Mouse (Mus musculus) kidney, embryonic 16.5 days (tissue): Measurements from ENCODE around the gene Plagl1. TPM values are rescaled to one million over a fixed set of nuclear protein-coding genes. Genes with fewer than 3 reads are reported as not detected.

Experiments
- ATAC-seq: fragments of 200-750 bp; cut with Nextera tagmentation; 2 replicates; pipeline ENCODE4 v1.8.0; 2017; ENCODE audit warnings: moderate TSS enrichment; ENCODE audit not compliant: low FRiP score, low TSS enrichment
- H3K27ac ChIP-seq: fragments of 300-500 bp; sonication (generic); 2 replicates; pipeline ENCODE4 v1.5.1; 2014; ENCODE audit warnings: low read length
- H3K27me3 ChIP-seq: fragments of 300-500 bp; sonication (generic); 2 replicates; pipeline ENCODE4 v1.6.1; 2014; ENCODE audit warnings: low read length, control low read depth, mixed read lengths; ENCODE audit not compliant: insufficient read depth
- H3K36me3 ChIP-seq: fragments of 300-500 bp; sonication (generic); 2 replicates; pipeline ENCODE4 v1.6.1; 2014; ENCODE audit warnings: low read length, control low read depth, mixed read lengths; ENCODE audit not compliant: insufficient read depth
- H3K4me1 ChIP-seq: fragments of 300-500 bp; sonication (generic); 2 replicates; pipeline ENCODE4 v1.6.1; 2014; ENCODE audit warnings: low read length, control low read depth, mixed read lengths; ENCODE audit not compliant: insufficient read depth
- H3K4me2 ChIP-seq: fragments of 300-500 bp; sonication (generic); replicated peaks from 2 replicates; pipeline ENCODE4 v1.6.1; 2014; ENCODE audit warnings: low read depth, low read length
- H3K4me3 ChIP-seq: fragments of 300-500 bp; sonication (generic); 2 replicates; pipeline ENCODE4 v1.5.1; 2014; ENCODE audit warnings: mild to moderate bottlenecking, low read length
- H3K9ac ChIP-seq: fragments of 300-500 bp; sonication (generic); replicated peaks from 2 replicates; pipeline ENCODE4 v1.6.1; 2014; ENCODE audit warnings: low read length
- H3K9me3 ChIP-seq: fragments of 300-500 bp; sonication (generic); 2 replicates; pipeline ENCODE4 v1.6.1; 2016; ENCODE audit warnings: low read length, control low read depth
- WGBS: fragments of 180-500 bp; shearing (Covaris S2); extraction: QIAGEN DNeasy Blood & Tissue Kit; methylation state at CpG from one replicate; pipeline ENCODE4 v1.1.7; 2014; 5-methylcytosine and 5-hydroxymethylcytosine counted together
- polyA plus RNA-seq: library from polyadenylated mRNA; unstranded; fragments of >200 nt; fragmentation: Nextera tagmentation; extraction: Ambion mirVana; gene quantifications from 2 replicates; pipeline ENCODE4 v1.2.1, GENCODE M21; 2015

Plagl1 gene
- polyA plus RNA-seq, 1 experiment from 2014 or later = 83.8 TPM

GRCm38 (mm10) chr10:13119300-13119699, 59.0 kb downstream of the Plagl1 start:
- H3K9me3 ChIP-seq = no peaks in the 10 kb centered on the region
- no peak overlapping the region for H3K4me3 ChIP-seq
- H3K36me3 ChIP-seq = no peaks in the 10 kb centered on the region
- peaks cover 9% of the 10 kb centered on the region for H3K4me1 ChIP-seq
- no peak overlapping the region for H3K9ac ChIP-seq
- no peak for ATAC-seq
- no peaks in the 10 kb centered on the region for H3K27me3 ChIP-seq
- WGBS = 20% methylated on average over 2 of the region's 2 CpGs
- peak overlapping the region; percentile 17 for H3K27ac ChIP-seq
- no peak overlapping the region for H3K4me2 ChIP-seq

DNA sequence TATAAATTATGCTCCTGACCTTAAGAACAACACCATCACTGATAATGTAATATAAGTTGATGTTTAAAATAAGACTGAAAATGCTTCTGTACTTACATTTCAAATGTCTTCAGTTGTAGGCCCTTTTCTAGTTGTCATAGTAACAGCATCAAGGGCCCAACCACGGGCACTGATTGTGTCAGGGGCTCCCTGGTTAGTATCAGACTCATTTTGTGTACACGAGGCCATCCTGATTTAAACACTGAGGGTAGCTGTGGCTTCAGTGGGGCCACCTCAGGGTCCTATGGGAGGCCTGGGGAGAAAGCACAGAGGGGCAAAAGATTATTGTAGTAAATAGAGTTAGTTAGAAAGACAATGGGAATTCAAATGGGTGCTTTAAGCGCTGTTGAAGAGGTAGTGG, 65.5 kb downstream of the Plagl1 start:
- 79% methylated on average over 3 of the region's 3 CpGs for WGBS

GRCm38 (mm10) chr10:13127335-13127734, 67.0 kb downstream of the Plagl1 start:
- Histone ChIP-seq H3K36me3 (peaks cover 24% of the 10 kb centered on the region), H3K9me3 (no peaks in the 10 kb centered on the region), H3K4me3 (no peak overlapping the region), H3K4me1 (no peaks in the 10 kb centered on the region), H3K4me2 (no peak overlapping the region), H3K9ac (no peak overlapping the region), H3K27ac (no peak overlapping the region), H3K27me3 (no peaks in the 10 kb centered on the region)
- 80% methylated on average over 13 of the region's 13 CpGs for WGBS
- ATAC-seq = no peak

More for the DNA sequence above, 65.5 kb downstream of the Plagl1 start:
- peaks cover 24% of the 10 kb centered on the region for H3K36me3 ChIP-seq
- no peak overlapping the region for H3K4me2 ChIP-seq
- H3K4me1 ChIP-seq = no peaks in the 10 kb centered on the region
- H3K9ac ChIP-seq = no peak overlapping the region
- H3K9me3 ChIP-seq = no peaks in the 10 kb centered on the region
- H3K4me3 ChIP-seq = no peak overlapping the region
- no peak overlapping the region for H3K27ac ChIP-seq
- H3K27me3 ChIP-seq = no peaks in the 10 kb centered on the region
- no peak for ATAC-seq

DNA sequence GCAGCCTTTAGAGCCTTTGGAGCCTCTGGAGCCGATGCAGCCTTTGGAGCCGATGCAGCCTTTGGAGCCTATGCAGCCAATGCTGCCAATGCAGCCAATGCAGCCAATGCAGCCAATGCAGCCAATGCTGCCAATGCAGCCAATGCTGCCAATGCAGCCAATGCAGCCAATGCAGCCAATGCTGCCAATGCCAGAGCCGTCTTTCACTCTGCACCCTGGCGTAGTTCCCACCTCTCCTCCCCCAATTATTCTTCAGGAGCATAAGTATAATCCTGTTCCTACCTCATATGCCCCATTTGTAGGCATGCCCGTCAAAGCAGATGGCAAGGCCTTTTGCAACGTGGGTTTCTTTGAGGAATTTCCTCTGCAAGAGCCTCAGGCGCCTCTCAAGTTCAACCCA, 67.6 kb downstream of the Plagl1 start:
- Histone ChIP-seq H3K36me3 (peaks cover 24% of the 10 kb centered on the region), H3K4me1 (no peaks in the 10 kb centered on the region), H3K9me3 (no peaks in the 10 kb centered on the region), H3K4me2 (no peak overlapping the region), H3K27me3 (no peaks in the 10 kb centered on the region), H3K27ac (no peak overlapping the region), H3K9ac (no peak overlapping the region), H3K4me3 (no peak overlapping the region)
- 93% methylated on average over 7 of the region's 7 CpGs for WGBS
- ATAC-seq = no peak

GRCm38 (mm10) chr10:13133850-13134249, 73.5 kb downstream of the Plagl1 start:
- no peak for ATAC-seq
- WGBS = 89% methylated on average over 4 of the region's 4 CpGs

GRCm38 (mm10) chr10:13135276-13135675, 75.0 kb downstream of the Plagl1 start:
- H3K9me3 ChIP-seq = no peaks in the 10 kb centered on the region
- H3K9ac ChIP-seq = no peak overlapping the region
- ATAC-seq = no peak
- H3K4me1 ChIP-seq = no peaks in the 10 kb centered on the region
- no peak overlapping the region for H3K4me2 ChIP-seq
- H3K36me3 ChIP-seq = no peaks in the 10 kb centered on the region
- no peak overlapping the region for H3K27ac ChIP-seq
- H3K27me3 ChIP-seq = no peaks in the 10 kb centered on the region
- WGBS = 90% methylated on average over 7 of the region's 7 CpGs
- H3K4me3 ChIP-seq = no peak overlapping the region

More at GRCm38 (mm10) chr10:13133850-13134249, 73.5 kb downstream of the Plagl1 start:
- Histone ChIP-seq H3K4me1 (no peaks in the 10 kb centered on the region), H3K27ac (no peak overlapping the region), H3K9ac (no peak overlapping the region), H3K9me3 (no peaks in the 10 kb centered on the region), H3K4me3 (no peak overlapping the region), H3K4me2 (no peak overlapping the region), H3K27me3 (no peaks in the 10 kb centered on the region), H3K36me3 (no peaks in the 10 kb centered on the region; the same call in 1 of the 2 replicates)

DNA sequence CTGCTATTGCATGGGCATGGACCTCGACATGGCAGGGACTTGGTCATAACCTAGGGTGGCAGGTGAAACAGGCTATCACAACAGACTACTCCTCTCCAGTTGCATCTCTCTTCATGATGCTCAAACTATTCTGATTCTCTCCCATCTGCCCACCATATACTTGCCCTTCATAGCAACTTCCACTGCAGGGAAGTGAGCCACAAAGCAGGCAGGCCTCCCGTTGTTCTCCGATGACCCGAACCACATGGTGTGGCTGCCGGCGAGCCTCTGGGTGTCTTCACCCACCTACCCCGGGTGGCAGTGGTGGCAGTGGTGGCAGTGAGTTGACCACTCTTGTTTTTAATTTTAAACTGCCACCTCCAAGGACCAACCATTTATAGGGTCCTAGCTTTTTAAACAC, 75.4 kb downstream of the Plagl1 start:
- H3K27me3 ChIP-seq = no peaks in the 10 kb centered on the region
- H3K9ac ChIP-seq = no peak overlapping the region
- H3K4me2 ChIP-seq = no peak overlapping the region
- H3K4me3 ChIP-seq = no peak overlapping the region
- ATAC-seq = no peak
- WGBS = 89% methylated on average over 7 of the region's 7 CpGs
- no peak overlapping the region for H3K27ac ChIP-seq
- H3K9me3 ChIP-seq = no peaks in the 10 kb centered on the region
- no peaks in the 10 kb centered on the region for H3K36me3 ChIP-seq
- H3K4me1 ChIP-seq = no peaks in the 10 kb centered on the region

DNA sequence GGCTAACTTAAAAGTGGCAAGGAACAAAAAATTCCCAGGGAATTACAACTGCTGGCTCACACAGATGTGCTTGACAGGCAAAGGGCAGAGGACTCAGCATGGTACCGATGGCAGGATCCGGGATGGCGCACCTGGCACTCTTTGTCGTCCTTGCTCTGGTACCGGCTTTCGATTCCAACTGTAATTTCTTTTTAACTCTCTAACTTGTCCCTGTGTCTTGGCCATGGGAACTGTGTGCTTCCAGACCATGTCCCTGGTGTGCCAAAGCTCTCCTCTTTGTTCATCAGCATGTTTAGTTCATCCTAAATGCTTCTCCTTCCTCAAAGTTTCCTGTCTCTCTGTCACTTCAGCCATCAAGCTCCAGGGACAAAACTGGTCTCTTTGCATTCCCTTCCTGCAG, 77.6 kb downstream of the Plagl1 start:
- Histone ChIP-seq H3K9me3 (no peaks in the 10 kb centered on the region), H3K4me3 (no peak overlapping the region), H3K27ac (no peak overlapping the region), H3K36me3 (no peaks in the 10 kb centered on the region), H3K4me1 (no peaks in the 10 kb centered on the region), H3K9ac (no peak overlapping the region), H3K4me2 (no peak overlapping the region), H3K27me3 (no peaks in the 10 kb centered on the region)
- 93% methylated on average over 6 of the region's 6 CpGs for WGBS
- ATAC-seq = no peak

DNA sequence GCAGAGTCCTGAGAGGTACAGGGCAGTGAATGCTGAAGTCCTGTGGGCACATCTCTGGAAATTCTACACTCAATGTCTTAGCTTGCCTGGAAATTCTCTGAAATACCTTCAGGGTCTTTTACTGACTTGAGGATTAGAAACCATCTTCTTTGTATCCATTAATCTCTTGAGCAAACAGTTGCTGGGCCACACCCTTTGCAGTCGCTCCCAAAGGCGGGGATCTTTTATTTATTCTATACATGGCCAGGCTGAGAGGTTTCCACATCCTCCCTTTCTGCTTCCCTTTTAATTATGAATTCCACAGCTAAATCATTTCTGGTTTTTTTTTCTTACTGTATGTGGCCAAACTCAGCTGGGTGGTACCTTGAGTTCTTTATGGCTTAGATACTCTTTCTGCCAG, 80.1 kb downstream of the Plagl1 start:
- no peak overlapping the region for H3K4me2 ChIP-seq
- no peaks in the 10 kb centered on the region for H3K36me3 ChIP-seq
- no peaks in the 10 kb centered on the region for H3K9me3 ChIP-seq
- no peaks in the 10 kb centered on the region for H3K27me3 ChIP-seq
- H3K9ac ChIP-seq = no peak overlapping the region
- H3K4me1 ChIP-seq = no peaks in the 10 kb centered on the region
- ATAC-seq = no peak
- WGBS = 65% methylated on average over 2 of the region's 2 CpGs
- no peak overlapping the region for H3K4me3 ChIP-seq
- H3K27ac ChIP-seq = no peak overlapping the region

GRCm38 (mm10) chr10:13150435-13150834, 90.1 kb downstream of the Plagl1 start:
- H3K27ac ChIP-seq = no peak overlapping the region
- H3K4me3 ChIP-seq = no peak overlapping the region
- H3K9ac ChIP-seq = no peak overlapping the region
- H3K9me3 ChIP-seq = no peaks in the 10 kb centered on the region
- no peaks in the 10 kb centered on the region for H3K27me3 ChIP-seq
- WGBS = 75% methylated on average over 3 of the region's 3 CpGs
- no peak overlapping the region for H3K4me2 ChIP-seq
- ATAC-seq = no peak
- H3K36me3 ChIP-seq = no peaks in the 10 kb centered on the region
- H3K4me1 ChIP-seq = no peaks in the 10 kb centered on the region
